Mouse (Mus musculus) spleen, adult 2 months (tissue): ENCODE data around the gene Smtnl2.

Source experiments
- CTCF ChIP-seq: fragments of 200-500 bp; IDR thresholded peaks from 2 replicates; pipeline ENCODE4 v1.5.1; 2011; ENCODE audit warnings: mild to moderate bottlenecking, inconsistent platforms; ENCODE audit not compliant: insufficient read depth, insufficient read length, insufficient replicate concordance; ENCODE audit errors: extremely low read depth
- POLR2A ChIP-seq: fragments of 200-500 bp; IDR thresholded peaks from 2 replicates; pipeline ENCODE4 v1.6.1; 2011; ENCODE audit warnings: low read depth, low read length, inconsistent platforms

- TF ChIP-seq POLR2A (no peak), CTCF (no peak)
Measured at GRCm38 (mm10) chr11:72394694-72395093, 16.8 kb downstream of the Smtnl2 start.
